Mouse (Mus musculus): ENCODE measurements around the gene Zfp57.

DNA sequence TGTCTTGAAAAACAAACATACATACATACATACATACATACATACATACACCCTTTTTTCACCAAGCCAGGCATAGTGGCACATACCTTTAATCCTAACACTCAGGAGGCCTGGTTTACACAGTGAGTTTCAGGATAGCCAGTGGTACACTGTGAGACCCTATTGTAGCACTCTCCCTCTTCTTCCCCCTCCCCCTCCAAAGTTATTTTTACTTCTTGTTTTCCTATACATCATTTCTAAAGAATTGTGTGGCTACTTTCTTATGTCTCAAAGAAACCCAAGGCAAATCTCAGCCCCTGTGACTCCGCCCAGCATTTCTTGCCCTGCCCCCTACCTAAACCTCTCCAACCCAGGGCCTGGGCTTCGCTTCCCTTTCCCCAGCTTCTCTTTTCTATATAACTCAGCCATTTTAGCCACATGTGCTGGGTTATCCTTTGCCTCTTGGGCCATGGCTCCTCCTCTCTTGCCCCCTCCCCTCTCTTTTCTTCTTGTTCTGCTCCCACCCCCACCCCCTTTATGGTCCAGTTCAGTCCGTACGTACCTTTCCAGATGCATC, 7.1 kb upstream of the Zfp57 start:
- TF ChIP-seq CTCF (IDR thresholded peaks at IDR 0.05; ENCODE audit: extremely low read depth, insufficient read depth, low read length) (no peak), POLR2A (IDR thresholded peaks at IDR 0.05; ENCODE audit: extremely low read depth, insufficient read depth, low read length) (no peak)

Data from cortical plate, adult 2 months (tissue).